Mouse (Mus musculus): ENCODE measurements around the gene C2cd4b. TPM values are rescaled to one million over a fixed set of nuclear protein-coding genes. Genes with fewer than 3 reads are reported as not detected.
A peak's percentile ranks its signal among the peaks of the same experiment; 100 is the strongest.

Gene C2cd4b
- polyA plus RNA-seq, 1 experiment from 2014 or later: not detected

- H3K9ac ChIP-seq: no peak overlapping the region
- H3K27me3 ChIP-seq: 0 out of 2 replicates have a peak, but pooled peaks cover 4% of the 10 kb centered on the region
- H3K9me3 ChIP-seq (replicated peaks): no peaks in the 10 kb centered on the region
- ATAC-seq (ENCODE audit: low read depth) (no peak), DNase-seq (no peak)
- H3K4me2 ChIP-seq: no peak overlapping the region
- 51% methylated on average over 14 of the region's 14 CpGs for WGBS (ENCODE audit: insufficient replicate concordance)
- H3K4me3 ChIP-seq (replicated peaks): no peak overlapping the region
- H3K4me1 ChIP-seq (replicated peaks): 0 out of 2 replicates have a peak, but pooled peaks cover 3% of the 10 kb centered on the region
- no peaks in the 10 kb centered on the region for H3K36me3 ChIP-seq
- no peak overlapping the region for H3K27ac ChIP-seq
Measured at GRCm38 (mm10) chr9:67799078-67799819, 40.0 kb downstream of the C2cd4b start.

GRCm38 (mm10) chr9:67802241-67802640 lies 43.0 kb downstream of the C2cd4b start:
- ATAC-seq (ENCODE audit: low read depth): no peak
- WGBS (ENCODE audit: insufficient replicate concordance): 24% methylated on average over 6 of the region's 6 CpGs

GRCm38 (mm10) chr9:67807000-67807399 lies 47.8 kb downstream of the C2cd4b start:
- DNase-seq: no peak
- H3K36me3 ChIP-seq: no peaks in the 10 kb centered on the region
- no peak overlapping the region for H3K9ac ChIP-seq
- 60% methylated on average over 5 of the region's 5 CpGs for WGBS (ENCODE audit: insufficient replicate concordance)
- H3K9me3 ChIP-seq (replicated peaks): no peaks in the 10 kb centered on the region
- 0 out of 2 replicates have a peak, but pooled peaks cover 4% of the 10 kb centered on the region for H3K27me3 ChIP-seq
- no peak overlapping the region for H3K4me3 ChIP-seq (replicated peaks)
- no peak overlapping the region for H3K27ac ChIP-seq
- H3K4me2 ChIP-seq: no peak overlapping the region
- no peaks in the 10 kb centered on the region; the same call in 1 of the 2 replicates for H3K4me1 ChIP-seq (replicated peaks)
- no peak for ATAC-seq (ENCODE audit: low read depth)

More at GRCm38 (mm10) chr9:67802241-67802640, 43.0 kb downstream of the C2cd4b start:
- DNase-seq: peak; percentile 14
- Histone ChIP-seq H3K36me3 (no peaks in the 10 kb centered on the region), H3K27ac (no peak overlapping the region), H3K4me3 (replicated peaks) (no peak overlapping the region), H3K27me3 (0 out of 2 replicates have a peak, but pooled peaks cover 4% of the 10 kb centered on the region), H3K9ac (no peak overlapping the region), H3K4me2 (no peak overlapping the region), H3K4me1 (replicated peaks) (peaks cover 3% of the 10 kb centered on the region; the same call in 1 of the 2 replicates), H3K9me3 (replicated peaks) (no peaks in the 10 kb centered on the region)

GRCm38 (mm10) chr9:67810527-67810926 lies 51.3 kb downstream of the C2cd4b start:
- no peaks in the 10 kb centered on the region for H3K36me3 ChIP-seq
- 59% methylated on average over 6 of the region's 6 CpGs for WGBS (ENCODE audit: insufficient replicate concordance)
- no peak for DNase-seq
- H3K27me3 ChIP-seq: no peaks in the 10 kb centered on the region
- no peak overlapping the region for H3K27ac ChIP-seq
- H3K4me2 ChIP-seq: no peak overlapping the region
- H3K9me3 ChIP-seq (replicated peaks): no peaks in the 10 kb centered on the region
- no peaks in the 10 kb centered on the region; the same call in 1 of the 2 replicates for H3K4me1 ChIP-seq (replicated peaks)
- no peak overlapping the region for H3K9ac ChIP-seq
- H3K4me3 ChIP-seq (replicated peaks): no peak overlapping the region
- no peak for ATAC-seq (ENCODE audit: low read depth)

Small RNA genes lying within 50 kb of the gene (microRNA-seq; reads per million reads assigned to microRNA genes)
- gene Mir7241 (not detected), gene Mir7242 (not detected)

Other genes starting within 250 kb of the C2cd4b start
- gene Tln2, start 199.7 kb upstream of the C2cd4b start, polyA plus RNA-seq (2015; fragmentation: Nextera tagmentation; extraction: Ambion mirVana): 4.1 and 5.0 TPM in 2 replicates
- gene C2cd4a, start 72.9 kb downstream of the C2cd4b start, polyA plus RNA-seq (2015; fragmentation: Nextera tagmentation; extraction: Ambion mirVana): 3.4 and 4.2 TPM in 2 replicates
- 6.5 and 7.2 TPM in 2 replicates for gene Vps13c, start 81.0 kb downstream of the C2cd4b start, polyA plus RNA-seq (2015; fragmentation: Nextera tagmentation; extraction: Ambion mirVana)

Measured in liver, embryonic 13.5 days (tissue).